Mouse (Mus musculus) gastrocnemius, postnatal 4 days (tissue): ENCODE measurements around the gene Tmem259. TPM values are rescaled to one million over a fixed set of nuclear protein-coding genes. Genes with fewer than 3 reads are reported as not detected.

Experiments used
- DNase-seq, 2 experiments: peaks; one replicate each; pipeline ENCODE4 v3.0.0; 2021 to 2022; ENCODE audit warnings: low spot score in 2 of 2, mixed read lengths in 2 of 2
- long read RNA-seq, 2 experiments: library from polyadenylated mRNA; stranded (forward); transcript quantifications; one replicate each; pipeline ENCODE4 v2.0.0; 2021
- total RNA-seq, 2 experiments: library from RNA; stranded (reverse); gene quantifications; 2 replicates each; pipeline ENCODE4 v1.2.3; 2021

The Tmem259 gene
- 100 to 1,000 TPM; 109 to 119 TPM for total RNA-seq
- long read RNA-seq, experiment 1, transcript Tmem259-201 (11 exons, 2,225 nt): major isoform, 28 of 67 reads
- long read RNA-seq, experiment 1, transcript Tmem259-202 (10 exons, 1,767 nt): minor isoform, 6 of 67 reads
- long read RNA-seq, experiment 1, partial matches to known transcripts: 15 of 67 reads
- long read RNA-seq, experiment 1, other reads (novel, unspliced or antisense): 18 of 67 reads
- long read RNA-seq, experiment 2, transcript Tmem259-201 (11 exons, 2,225 nt): major isoform, 33 of 73 reads
- long read RNA-seq, experiment 2, transcript Tmem259-202 (10 exons, 1,767 nt): minor isoform, 6 of 73 reads
- long read RNA-seq, experiment 2, partial matches to known transcripts: 20 of 73 reads
- long read RNA-seq, experiment 2, other reads (novel, unspliced or antisense): 14 of 73 reads

- peak; percentile 71 to 88 for DNase-seq
Observed at GRCm38 (mm10) chr10:79984195-79984816, at the start of gene Tmem259. Gene Tmem259, minus strand, starts transcription at chr10:79984330.

- no peak for DNase-seq
Observed at GRCm38 (mm10) chr10:80032799-80033480, 48.8 kb upstream of the Tmem259 start.

GRCm38 (mm10) chr10:80030736-80031135, 46.6 kb upstream of the Tmem259 start:
- DNase-seq: no peak

GRCm38 (mm10) chr10:80030191-80030590, 46.1 kb upstream of the Tmem259 start:
- DNase-seq: no peak

DNA sequence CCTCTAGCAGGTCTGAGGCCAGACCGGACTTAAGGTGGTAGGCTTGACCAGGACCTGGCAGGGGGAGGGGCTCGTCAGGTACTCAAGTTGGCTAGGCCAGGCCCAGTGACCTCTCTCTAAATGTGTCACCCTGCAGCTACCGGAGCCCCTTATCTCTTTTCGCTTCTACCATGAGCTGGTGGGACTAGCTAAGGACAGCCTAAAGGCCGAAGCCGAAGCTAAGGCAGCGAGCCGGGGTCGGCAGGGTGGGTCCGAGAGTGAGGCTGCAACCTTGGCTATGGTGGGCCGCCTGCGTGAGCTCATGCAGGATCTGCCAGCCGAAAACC, 44.4 kb upstream of the Tmem259 start:
- no peak for DNase-seq

DNA sequence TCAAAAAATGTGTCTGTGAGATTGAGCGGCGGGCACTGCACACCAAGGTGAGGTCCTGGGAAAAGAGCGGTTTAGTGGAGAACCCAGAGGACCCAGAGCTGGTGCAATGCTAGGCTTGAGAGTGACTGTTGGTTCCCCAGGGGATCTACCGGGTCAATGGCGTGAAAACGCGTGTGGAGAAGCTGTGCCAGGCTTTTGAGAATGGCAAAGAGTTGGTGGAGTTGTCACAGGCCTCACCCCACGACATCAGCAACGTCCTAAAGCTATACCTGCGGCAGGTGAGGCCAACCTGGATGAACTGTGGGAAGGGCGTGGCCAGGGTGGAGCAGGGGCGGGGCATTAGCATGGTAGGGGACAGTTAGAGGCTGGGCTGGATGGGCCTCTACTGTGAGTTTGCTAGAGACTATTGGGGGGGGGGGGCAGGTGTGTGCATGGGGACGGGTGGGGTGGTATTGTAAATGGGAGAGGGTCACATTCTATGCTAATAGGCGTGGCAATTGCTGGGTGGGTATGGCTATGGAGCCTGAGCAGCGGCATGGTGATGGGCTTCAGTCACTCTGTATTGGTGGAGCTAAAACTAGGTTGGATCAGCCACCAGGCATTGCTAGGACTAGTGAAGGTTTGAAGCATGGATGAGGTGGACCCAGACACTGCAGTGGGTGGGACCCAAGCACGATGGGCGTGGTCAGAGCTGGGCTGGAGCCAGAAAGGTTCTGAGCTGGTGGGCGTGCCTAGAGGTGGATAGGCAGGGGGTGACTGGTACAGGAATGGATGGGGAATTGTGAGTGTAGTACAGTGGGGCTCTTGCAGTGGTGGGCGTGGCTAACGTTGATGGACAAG, 43.8 kb upstream of the Tmem259 start:
- DNase-seq: no peak

- DNase-seq: no peak
Observed at GRCm38 (mm10) chr10:80025889-80026288, 41.8 kb upstream of the Tmem259 start.

DNA sequence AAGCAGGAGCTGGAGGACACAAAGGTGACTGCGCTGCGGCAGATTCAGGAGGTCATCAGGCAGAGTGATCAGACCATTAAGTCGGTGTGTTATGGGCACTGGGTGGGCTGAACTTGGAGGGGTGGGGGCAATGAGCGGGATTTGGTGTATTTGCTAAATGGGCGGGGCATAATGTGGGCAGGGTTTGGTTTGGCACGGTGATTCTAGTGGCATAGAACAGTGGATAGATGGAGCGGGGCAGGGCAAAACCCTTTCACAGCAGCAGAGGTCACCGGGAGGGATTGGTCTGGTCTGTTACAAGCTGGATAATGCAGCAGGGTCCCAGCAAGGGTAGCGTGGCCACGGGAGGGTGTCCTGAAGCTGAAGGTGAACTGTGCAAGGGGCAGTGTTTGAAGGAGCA, 41.3 kb upstream of the Tmem259 start:
- DNase-seq: no peak

DNA sequence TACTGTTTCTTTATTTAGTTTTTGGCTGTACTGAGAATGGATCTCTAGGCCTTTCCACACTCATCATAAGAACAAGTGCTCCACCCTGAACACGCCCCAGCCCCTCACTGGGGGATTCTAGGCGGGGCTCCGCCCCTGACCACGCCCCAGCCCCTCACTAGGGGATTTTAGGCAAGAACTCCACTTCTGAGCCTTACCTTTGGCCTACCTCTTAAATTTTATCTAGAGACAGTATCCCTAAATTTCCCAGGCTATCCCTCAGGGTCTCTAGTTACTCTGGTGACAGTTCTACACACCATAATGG, 40.9 kb upstream of the Tmem259 start:
- no peak for DNase-seq

DNA sequence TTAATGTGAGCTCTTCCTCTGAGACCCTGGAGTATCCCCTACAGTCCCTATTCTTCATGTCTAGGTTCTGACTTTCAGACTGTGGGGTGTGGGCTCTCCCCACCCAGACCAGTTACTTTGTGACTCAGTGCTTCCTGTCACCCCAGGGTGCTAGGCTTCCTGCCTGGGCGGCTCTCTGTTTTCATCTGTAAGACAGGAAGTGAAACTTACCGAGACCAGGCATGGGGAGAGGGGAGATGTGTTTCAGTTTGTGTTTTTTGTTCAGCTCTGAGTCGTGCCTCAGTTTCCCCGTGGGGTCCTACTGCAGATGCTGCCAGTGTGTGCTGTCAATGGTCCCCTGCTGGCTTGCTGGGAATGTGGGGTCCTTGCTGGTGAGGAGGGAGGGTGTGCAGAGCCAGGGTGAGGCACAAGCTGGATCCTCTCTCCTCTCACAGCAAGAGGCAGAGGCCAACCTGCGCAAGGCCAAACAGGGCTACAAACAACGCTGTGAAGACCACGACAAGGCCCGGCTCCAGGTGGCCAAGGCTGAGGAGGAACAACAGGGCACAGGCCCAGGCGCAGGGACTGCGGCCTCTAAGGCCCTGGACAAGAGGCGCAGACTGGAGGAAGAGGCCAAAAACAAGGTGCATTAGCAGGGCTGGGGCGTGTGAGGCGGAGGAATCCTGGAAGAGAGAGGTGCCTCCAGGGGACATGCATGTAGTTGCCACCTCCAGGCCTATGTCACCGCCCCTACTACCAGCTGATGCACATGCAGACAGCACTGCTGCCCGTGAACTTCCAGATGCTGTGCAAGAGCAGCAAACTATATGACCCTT, 40.3 kb upstream of the Tmem259 start:
- DNase-seq: no peak

- DNase-seq: no peak
Observed at GRCm38 (mm10) chr10:80023758-80024157, 39.6 kb upstream of the Tmem259 start.

DNA sequence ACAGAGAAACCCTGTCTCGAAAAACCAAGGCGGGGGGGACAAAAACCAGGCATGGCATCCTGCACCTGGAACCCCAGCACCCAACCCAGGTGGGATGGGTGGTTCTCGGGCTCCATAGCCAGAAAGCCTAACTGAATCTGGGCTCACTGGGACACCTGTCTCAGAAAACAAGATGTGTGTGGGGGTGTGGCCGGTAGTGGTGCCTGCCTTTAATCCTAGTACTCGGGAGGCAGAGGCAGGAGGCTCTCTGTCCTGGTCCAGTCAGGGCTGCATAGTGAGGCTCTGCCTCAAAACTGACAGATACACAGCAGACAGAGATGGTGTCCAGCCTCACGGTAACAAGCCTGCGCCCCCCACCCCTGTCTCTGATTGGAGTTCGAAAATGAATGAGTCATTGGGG, 38.7 kb upstream of the Tmem259 start:
- DNase-seq: no peak

DNA sequence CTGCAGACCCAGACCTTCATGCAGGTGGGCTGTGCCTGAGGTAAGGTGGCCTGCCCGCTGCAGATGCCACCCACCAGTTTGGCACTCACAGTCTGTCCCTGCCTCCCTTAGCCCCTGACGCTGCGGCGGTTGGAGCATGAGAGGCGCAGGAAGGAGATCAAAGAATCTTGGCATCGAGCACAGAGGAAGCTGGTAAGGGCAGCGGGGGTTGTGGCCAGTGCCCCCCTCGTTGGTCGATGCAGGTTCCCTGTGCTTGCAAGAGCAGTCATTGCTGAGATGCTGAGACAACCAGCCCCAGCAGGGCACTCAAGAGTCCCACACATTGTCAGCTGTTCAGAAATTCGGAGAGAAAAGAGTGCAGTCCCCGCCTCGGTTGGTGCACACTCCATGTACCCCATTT, 38.0 kb upstream of the Tmem259 start:
- DNase-seq: no peak

GRCm38 (mm10) chr10:80021320-80021641, 37.2 kb upstream of the Tmem259 start:
- DNase-seq: no peak

- DNase-seq: no peak
Observed at GRCm38 (mm10) chr10:80020603-80021319, 36.6 kb upstream of the Tmem259 start.

GRCm38 (mm10) chr10:80020191-80020590, 36.1 kb upstream of the Tmem259 start:
- DNase-seq: no peak

DNA sequence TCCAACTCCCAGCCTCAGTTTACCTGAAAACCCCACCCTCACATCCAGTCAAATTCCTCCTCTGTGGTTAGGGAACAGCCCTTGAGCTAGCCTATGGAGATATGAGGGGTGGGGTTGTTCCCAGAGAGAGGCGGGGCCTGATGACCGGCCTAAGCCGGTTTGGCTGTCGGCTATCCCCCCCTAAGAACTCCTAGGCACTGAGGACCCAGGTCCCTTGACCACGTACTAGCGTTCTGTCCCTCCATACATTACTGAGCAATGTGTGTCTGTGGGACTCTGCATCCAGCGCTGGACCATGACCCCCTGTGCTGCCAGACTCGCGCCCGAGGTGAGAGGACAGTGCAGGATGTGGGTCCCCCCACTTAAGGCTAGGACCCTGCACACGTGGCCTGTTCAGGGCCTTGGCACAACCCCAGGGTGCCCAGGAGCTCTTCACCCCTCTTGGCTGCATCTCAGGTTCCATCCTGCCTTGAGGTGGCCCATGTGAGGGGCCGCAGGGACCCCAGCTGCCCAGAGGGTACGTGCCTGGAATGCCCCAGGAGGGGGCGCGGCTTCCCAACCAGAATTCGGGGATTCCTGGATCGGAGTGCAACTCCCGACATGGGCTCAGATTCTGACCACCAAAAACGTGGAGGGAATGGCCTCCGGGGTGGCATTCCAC, 35.5 kb upstream of the Tmem259 start:
- no peak for DNase-seq

DNA sequence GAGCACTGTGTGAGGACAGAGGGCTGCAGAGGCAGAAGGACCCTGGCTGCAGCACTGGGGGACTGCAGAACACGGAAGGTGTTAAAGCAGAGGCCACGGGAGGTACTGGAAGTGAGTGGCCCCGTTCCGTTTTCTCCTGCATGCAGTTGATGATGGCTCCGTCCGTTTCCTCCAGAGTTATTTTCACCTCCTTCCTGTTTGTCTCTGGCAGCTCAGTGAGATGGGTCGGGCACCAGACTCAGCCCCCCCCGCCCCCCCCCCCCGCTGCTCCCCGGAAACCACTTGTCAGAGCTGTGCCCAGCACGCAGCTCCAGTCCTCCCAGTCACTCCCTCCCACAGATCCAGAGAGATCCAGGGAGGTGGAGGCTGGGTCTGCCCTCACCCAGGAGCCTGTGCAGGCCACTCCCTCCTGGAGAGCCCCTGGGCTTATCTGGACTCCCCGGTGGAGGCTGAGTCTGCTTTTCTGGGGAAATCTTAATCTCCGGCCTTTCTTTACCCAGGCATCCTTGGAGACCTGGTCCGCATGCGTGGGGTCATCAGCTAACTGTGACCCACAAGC, 34.7 kb upstream of the Tmem259 start:
- DNase-seq: no peak

- no peak for DNase-seq
Observed at GRCm38 (mm10) chr10:80017771-80018170, 33.6 kb upstream of the Tmem259 start.
